Mouse (Mus musculus) E14TG2a.4 (cell line): ENCODE measurements at regions not wholly inside any gene's neighbourhood (a gene's known extent, or its start where the extent isn't known, plus 50 kb on each side); places are given as distances from the start of the nearest gene placed in this dataset.

Experiments
- H3K27me3 ChIP-seq: 2 replicates; pipeline ENCODE4 v1.6.1; 2014; ENCODE audit warnings: low read length, control low read depth; ENCODE audit not compliant: insufficient read depth
- H3K36me3 ChIP-seq: 2 replicates; pipeline ENCODE4 v1.6.1; 2014; ENCODE audit warnings: low read length, control low read depth; ENCODE audit not compliant: insufficient read depth
- H3K4me1 ChIP-seq: replicated peaks from 2 replicates; pipeline ENCODE4 v1.6.1; 2014; ENCODE audit warnings: low read depth, low read length, control low read depth
- H3K4me3 ChIP-seq: replicated peaks from 2 replicates; pipeline ENCODE4 v1.5.1; 2014; ENCODE audit warnings: mild to moderate bottlenecking, low read length
- H3K9me3 ChIP-seq: 2 replicates; pipeline ENCODE4 v1.6.1; 2014; ENCODE audit warnings: low read length, control low read depth
- CTCF ChIP-seq: conservative IDR thresholded peaks from 2 replicates; pipeline ENCODE4 v1.5.1; 2014; ENCODE audit warnings: low read length
- NANOG ChIP-seq: IDR thresholded peaks from 2 replicates; pipeline ENCODE4 v1.6.1; 2014; ENCODE audit warnings: borderline replicate concordance, low read length, mixed read lengths
- POU5F1 ChIP-seq: IDR thresholded peaks from 2 replicates; pipeline ENCODE4 v1.6.1; 2014; ENCODE audit warnings: low read length, borderline replicate concordance

DNA sequence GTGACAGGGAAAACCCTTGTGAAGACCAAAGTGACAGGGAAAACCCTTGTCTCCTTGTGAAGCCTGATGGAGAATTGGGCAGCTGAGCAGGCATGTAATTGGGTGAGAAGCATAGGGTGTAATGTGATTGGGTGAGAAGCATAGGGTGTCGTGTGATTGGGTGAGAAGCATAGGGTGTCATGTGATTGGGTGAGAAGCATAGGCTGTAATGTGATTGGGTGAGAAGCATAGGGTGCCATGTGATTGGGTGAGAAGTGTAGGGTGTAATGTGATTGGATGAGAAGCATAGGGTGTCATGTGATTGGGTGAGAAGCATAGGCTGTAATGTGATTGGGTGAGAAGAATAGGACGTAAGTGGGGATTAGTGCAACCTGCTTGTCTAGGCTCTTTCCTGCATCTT, 67.5 kb downstream of the Enc1 start:
- Histone ChIP-seq H3K4me1 (peaks cover 41% of the 10 kb centered on the region), H3K27me3 (no peaks in the 10 kb centered on the region), H3K36me3 (no peaks in the 10 kb centered on the region), H3K4me3 (no peak overlapping the region), H3K9me3 (peaks cover 5% of the 10 kb centered on the region)
- TF ChIP-seq NANOG (no peak), POU5F1 (no peak), CTCF (no peak)
